Mouse (Mus musculus) heart, postnatal 0 days (tissue): ENCODE data around the gene Foxp4.

Source experiments
- CTCF ChIP-seq: IDR thresholded peaks from 2 replicates; pipeline ENCODE4 v1.5.1; 2016; ENCODE audit warnings: antibody characterized with exemption, control low read depth, low read depth
- EP300 ChIP-seq: IDR thresholded peaks from 2 replicates; pipeline ENCODE4 v1.6.1; 2016; ENCODE audit warnings: antibody characterized with exemption, low read depth

GRCm38 (mm10) chr17:47929431-47929830, 5.0 kb upstream of the Foxp4 start:
- TF ChIP-seq EP300 = no peak
- no peak for TF ChIP-seq CTCF
